Mouse (Mus musculus) lung, adult 10 weeks (tissue): Measurements from ENCODE around the gene Rrp12. TPM values are rescaled to one million over a fixed set of nuclear protein-coding genes. Genes with fewer than 3 reads are reported as not detected.

Source experiments
- polyA plus RNA-seq: library from polyadenylated mRNA; stranded (reverse); fragments of 350-450 nt; fragmentation: Illumina TruSeq; extraction: RNeasy Lipid Tissue Mini Kit (QIAGEN cat#74804); gene quantifications from one replicate; pipeline ENCODE4 v1.2.3, GENCODE M21; 2014; ENCODE audit warnings: low read depth, low replicate concordance; ENCODE audit not compliant: insufficient read depth

Gene Rrp12
- 2.7 TPM for polyA plus RNA-seq

GRCm38 (mm10) chr19:41895460-41896318 is at the start of gene Rrp12:
Gene Rrp12, minus strand, starts transcription at chr19:41896173.

GRCm38 (mm10) chr19:41933179-41934086 is 37.5 kb upstream of the Rrp12 start, which contains the start of the genes Exosc1 and Zdhhc16:
Gene Exosc1, minus strand, starts transcription at chr19:41933423.
Gene Zdhhc16, plus strand, starts transcription at chr19:41933480.

DNA sequence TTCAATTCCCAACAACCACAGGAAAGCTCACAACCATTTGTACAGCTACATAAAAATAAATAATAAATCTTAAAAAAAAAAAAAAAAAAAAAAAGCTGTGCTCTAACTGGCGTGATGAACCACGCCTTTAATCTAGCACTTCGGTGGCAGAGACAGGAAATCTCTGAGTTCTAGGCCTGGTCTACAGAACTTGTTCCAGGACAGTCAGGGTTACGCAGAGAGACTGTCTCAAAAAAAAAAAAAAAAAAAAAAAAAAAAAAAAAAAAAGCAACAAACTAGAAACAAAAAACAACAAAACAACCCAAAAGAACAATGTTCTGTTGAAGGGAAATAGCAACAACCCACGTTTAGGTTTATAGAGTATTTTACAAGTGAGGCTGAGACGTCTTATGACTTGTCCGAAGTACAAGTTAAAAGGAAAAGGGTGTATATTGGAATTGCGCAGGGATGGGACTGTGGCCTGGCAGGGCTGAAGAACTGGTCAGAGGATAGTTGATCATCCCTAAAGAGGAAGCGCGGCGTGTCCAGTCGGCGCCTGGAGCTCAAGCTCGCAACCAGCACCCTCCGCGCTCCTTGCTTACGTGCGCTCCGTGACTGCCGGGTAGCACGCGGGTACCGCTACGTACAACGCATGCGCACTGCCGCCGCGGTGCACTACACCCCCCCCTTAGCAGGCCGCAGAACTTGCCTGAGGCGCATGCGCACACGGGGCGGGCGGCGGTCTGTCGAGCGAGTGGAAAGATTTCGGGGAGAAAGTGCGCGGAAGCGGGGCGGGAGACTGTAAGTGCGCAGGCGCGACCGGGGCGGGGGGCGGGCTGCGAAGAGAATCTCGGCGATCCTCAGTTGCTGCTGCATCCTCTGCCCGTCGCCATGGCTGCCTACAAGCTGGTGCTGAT is 15.5 kb upstream of the Rrp12 start, which contains the start of gene Pgam1:
Gene Pgam1, plus strand, starts transcription at position 746 of the 896 bp plus-strand sequence.

GRCm38 (mm10) chr19:41847992-41848851 is 47.8 kb downstream of the Rrp12 start, which contains the start of gene Frat2:
Gene Frat2, minus strand, starts transcription at chr19:41848132.

DNA sequence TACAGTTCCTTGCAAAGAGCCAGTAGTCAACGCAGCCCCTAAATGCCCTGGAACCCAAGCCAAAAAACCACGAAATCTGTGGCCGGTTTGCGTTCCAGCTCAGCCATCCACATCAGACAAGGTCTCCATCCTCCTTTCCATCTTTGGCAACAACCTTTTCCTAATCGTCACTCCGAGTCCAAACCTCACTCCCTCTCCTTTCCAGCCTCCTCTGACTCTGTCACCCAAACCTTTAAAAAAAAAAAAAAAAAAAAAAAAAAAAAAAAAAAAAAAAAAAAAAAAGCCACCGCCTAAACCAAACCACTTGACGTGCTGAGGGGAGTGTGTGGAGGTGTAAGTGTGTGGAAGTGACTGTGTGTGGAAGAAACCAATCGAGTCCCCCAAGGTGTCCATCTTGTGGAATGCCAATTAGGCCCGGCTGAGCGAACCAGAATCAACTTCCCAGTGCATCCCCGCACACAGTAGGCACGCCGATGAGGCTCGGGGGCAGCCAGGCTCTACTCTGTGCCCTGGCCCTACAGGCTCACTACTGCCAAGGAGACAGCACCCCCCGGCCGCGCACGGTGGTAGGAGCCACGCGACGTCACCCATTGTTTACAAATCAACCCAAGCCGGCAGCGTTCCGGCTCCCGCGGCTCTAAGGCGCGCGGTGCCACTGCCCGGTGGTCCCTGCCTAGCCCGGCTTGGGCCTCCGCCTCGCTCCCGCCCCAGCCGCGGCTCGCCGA is 66.4 kb downstream of the Rrp12 start, which contains the start of gene Frat1:
Gene Frat1, plus strand, starts transcription at position 590 of the 725 bp plus-strand sequence.

Other genes starting within 250 kb of the Rrp12 start
- not detected for gene Slit1, start 152.5 kb downstream of the Rrp12 start, polyA plus RNA-seq
- 1.5 TPM for gene Arhgap19, start 94.1 kb downstream of the Rrp12 start, polyA plus RNA-seq
- 2.7 TPM for gene Frat1, start 66.2 kb downstream of the Rrp12 start, polyA plus RNA-seq
- gene Frat2, start 48.0 kb downstream of the Rrp12 start, polyA plus RNA-seq = 2.3 TPM
- 86.8 TPM for gene Pgam1, start 15.8 kb upstream of the Rrp12 start, polyA plus RNA-seq
- 15.6 TPM for gene Exosc1, start 37.2 kb upstream of the Rrp12 start, polyA plus RNA-seq
- 21.9 TPM for gene Zdhhc16, start 37.3 kb upstream of the Rrp12 start, polyA plus RNA-seq
- gene Mms19, start 85.0 kb upstream of the Rrp12 start, polyA plus RNA-seq = 12.7 TPM
- gene Ubtd1, start 85.6 kb upstream of the Rrp12 start, polyA plus RNA-seq = 13.2 TPM
- gene Ankrd2, start 139.8 kb upstream of the Rrp12 start, polyA plus RNA-seq = 0.29 TPM
- gene Hoga1, start 149.4 kb upstream of the Rrp12 start, polyA plus RNA-seq = 4.7 TPM
- 0.17 TPM for gene 4933411K16Rik, start 156.1 kb upstream of the Rrp12 start, polyA plus RNA-seq
- gene Morn4, start 190.2 kb upstream of the Rrp12 start, polyA plus RNA-seq = 2.8 TPM
- gene Pi4k2a, start 194.3 kb upstream of the Rrp12 start, polyA plus RNA-seq = 20.0 TPM
- 93.3 TPM for gene Avpi1, start 232.9 kb upstream of the Rrp12 start, polyA plus RNA-seq